ENCODE assay signal across 19 mouse cellular contexts in genomic region chr12:53638571-53638970, GRCm38 (mm10).
"Had no signal": no experiment of that assay in that cellular context is flagged by ENCODE, and none has a peak within 500 bp of the region (broad histone marks: within the 10 kb centered on the region; RNA-seq: fewer than 3 reads in every experiment).

No protein-coding gene starts in this region.

- H3K27ac ChIP-seq: midbrain, embryonic 10.5 days; midbrain, embryonic 12.5 days; neural tube, embryonic 13.5 days; neural tube, embryonic 15.5 days had no signal

- H3K4me2 ChIP-seq: lung, embryonic 14.5 days; midbrain, embryonic 12.5 days; neural tube, embryonic 13.5 days; neural tube, embryonic 15.5 days had no signal

- H3K4me3 ChIP-seq: midbrain, embryonic 10.5 days; midbrain, embryonic 12.5 days; myocyte; neural tube, embryonic 13.5 days; neural tube, embryonic 15.5 days had no signal

- H3K36me3 ChIP-seq: midbrain, embryonic 10.5 days; midbrain, embryonic 12.5 days; neural tube, embryonic 13.5 days; neural tube, embryonic 15.5 days had no signal

- H3K9me3 ChIP-seq: midbrain, embryonic 10.5 days; midbrain, embryonic 12.5 days; neural tube, embryonic 13.5 days; neural tube, embryonic 15.5 days had no signal

- H3K27me3 ChIP-seq: midbrain, embryonic 12.5 days; neural tube, embryonic 13.5 days; neural tube, embryonic 15.5 days had no signal

- DNase-seq: lung, adult 18-20 months; lung, embryonic 14.5 days; lung, postnatal 10 days; lung, postnatal 4 days; midbrain, embryonic 14.5 days; retina, postnatal 1 day; right cerebral cortex, adult 18-20 months; right cerebral cortex, postnatal 25 days; right cerebral cortex, postnatal 4 days; spleen, adult 18-20 months; thymus, adult 18-20 months; thymus, postnatal 14 days; thymus, postnatal 36 days had no signal

- ATAC-seq: midbrain, embryonic 16.5 days had no signal

- H3K9ac ChIP-seq: lung, embryonic 14.5 days; midbrain, embryonic 12.5 days; neural tube, embryonic 13.5 days; neural tube, embryonic 15.5 days had no signal
